ENCODE assay signal across 20 mouse cellular contexts in the genomic region with DNA sequence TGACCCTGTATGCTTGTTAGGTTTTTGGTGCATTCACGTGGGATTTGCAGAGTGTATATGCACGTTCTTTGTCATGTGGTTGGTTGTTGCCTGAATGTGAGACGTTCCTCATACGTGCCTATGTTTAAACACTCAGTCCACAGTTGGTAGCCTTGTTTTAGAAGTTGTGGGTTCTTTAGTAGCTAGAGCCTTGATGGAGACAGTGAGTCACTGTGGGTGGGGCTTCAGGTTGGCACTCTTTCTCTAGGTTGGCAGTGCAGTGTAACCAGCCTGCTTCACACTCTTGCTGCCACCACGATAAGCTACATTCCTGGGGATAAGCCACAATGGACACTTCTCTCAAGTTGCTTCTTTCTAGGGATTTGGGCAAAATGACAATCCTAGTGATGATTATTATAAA. TPM values are rescaled to one million over a fixed set of nuclear protein-coding genes. Genes with fewer than 3 reads are reported as not detected.
DNase-seq lines count a peak whose midpoint lies in the region; ATAC-seq and TF ChIP-seq lines count a peak whose summit lies in the region.
"Had no signal": no experiment of that assay in that cellular context is flagged by ENCODE, and none has a peak within 500 bp of the region (broad histone marks: within the 10 kb centered on the region; RNA-seq: fewer than 3 reads in every experiment).

No protein-coding gene starts in this region.

- DNase-seq in heart, postnatal 10 days = peak; percentile 10 to 15
- peak; percentile 67 for DNase-seq in CH12.LX (ENCODE audit: extremely low read depth)
- DNase-seq in c-Kit-positive CD71-negative TER-119-negative erythroid progenitor cells, embryonic 14.5 days (ENCODE audit: low read depth) = peak; percentile 5
- peak; percentile 21 for DNase-seq in splenic B cell, adult 2 months (ENCODE audit: low read depth, low spot score)
- no peak for DNase-seq in MN1 (ENCODE audit: low spot score)
- DNase-seq: cerebellum, adult 2 months; embryo, embryonic 11 days; heart, adult 18-20 months; kidney, adult 8-10 months; kidney, postnatal 36 days; lung, adult 18-20 months; right cerebral cortex, postnatal 4 days; thymus, adult 2 months had no signal

- no peaks in the 10 kb centered on the region for H3K4me1 ChIP-seq in heart, embryonic 12.5 days (replicated peaks)
- H3K4me1 ChIP-seq in CH12.LX (ENCODE audit: control insufficient read depth in 1 of 2, insufficient read depth in 2 of 2) = peaks cover 11 to 43% of the 10 kb centered on the region in 2 experiments; a peak in 3 of 4 replicates
- no peaks in the 10 kb centered on the region for H3K4me1 ChIP-seq in liver, embryonic 12.5 days
- H3K4me1 ChIP-seq: limb, embryonic 15.5 days; neural tube, embryonic 13.5 days had no signal

- no peaks in the 10 kb centered on the region for H3K79me2 ChIP-seq in CH12.LX (replicated peaks; ENCODE audit: control insufficient read depth, extremely low read depth, insufficient read depth, poor library complexity, severe bottlenecking)

- in situ Hi-C loops in CH12.LX (cut with MboI; ENCODE audit: low pct_ligation_motif_present, low pct_unique_long_range_greater_than_20kb, low sequenced_read_pairs) = no loop called here

- TF ChIP-seq EP300 in CH12.LX (IDR thresholded peaks at IDR 0.05; ENCODE audit: low read length) = no peak

- dilution Hi-C loops in CH12.LX (cut with MboI; ENCODE audit: extremely low pct_ligation_motif_present, extremely low pct_unique_long_range_greater_than_20kb, low sequenced_read_pairs) = no loop called here

- 83% methylated on average over 5 of the region's 5 CpGs for WGBS in heart, embryonic 12.5 days
- 75% methylated on average over 5 of the region's 5 CpGs for WGBS in liver, embryonic 12.5 days (ENCODE audit: insufficient replicate concordance)

- H3K4me3 ChIP-seq in heart, embryonic 12.5 days = no peak overlapping the region
- no peak overlapping the region for H3K4me3 ChIP-seq in CH12.LX (replicated peaks in 1 of 3; ENCODE audit: low read depth in 2 of 3, low read length in 2 of 3, poor library complexity in 1 of 3)
- H3K4me3 ChIP-seq in liver, embryonic 12.5 days = no peak overlapping the region
- H3K4me3 ChIP-seq: limb, embryonic 15.5 days; megakaryocyte, embryonic 14.5 days; neural tube, embryonic 13.5 days had no signal

- H3K4me2 ChIP-seq in heart, embryonic 12.5 days = no peak overlapping the region
- H3K4me2 ChIP-seq in CH12.LX (ENCODE audit: insufficient read depth, low read depth, poor library complexity, severe bottlenecking) = no peak overlapping the region
- no peak overlapping the region for H3K4me2 ChIP-seq in liver, embryonic 12.5 days
- H3K4me2 ChIP-seq: limb, embryonic 15.5 days; neural tube, embryonic 13.5 days had no signal

- no peak for TF ChIP-seq RAD21 in CH12.LX (IDR thresholded peaks at IDR 0.05; ENCODE audit: low read depth, low read length)

- no peak overlapping the region for H3K27ac ChIP-seq in heart, embryonic 12.5 days (ENCODE audit: poor library complexity, severe bottlenecking)
- no peak overlapping the region for H3K27ac ChIP-seq in CH12.LX (ENCODE audit: insufficient read depth, low read depth)
- no peak overlapping the region for H3K27ac ChIP-seq in liver, embryonic 12.5 days
- H3K27ac ChIP-seq: hindbrain, postnatal 0 days; limb, embryonic 15.5 days; neural tube, embryonic 13.5 days had no signal

- intact Hi-C loops in heart, postnatal 10 days (cut with DNase I) = no loop called here

- no peak overlapping the region for H3K9ac ChIP-seq in heart, embryonic 12.5 days
- H3K9ac ChIP-seq in CH12.LX (ENCODE audit: insufficient read depth, low read depth) = no peak overlapping the region
- no peak overlapping the region for H3K9ac ChIP-seq in liver, embryonic 12.5 days
- H3K9ac ChIP-seq: limb, embryonic 15.5 days; neural tube, embryonic 13.5 days had no signal

- no peak for TF ChIP-seq POLR2A in CH12.LX (IDR thresholded peaks at IDR 0.05; ENCODE audit: low read depth, low read length)

- H3K27me3 ChIP-seq in heart, embryonic 12.5 days (replicated peaks) = no peaks in the 10 kb centered on the region
- H3K27me3 ChIP-seq in CH12.LX (replicated peaks) = no peaks in the 10 kb centered on the region
- no peaks in the 10 kb centered on the region for H3K27me3 ChIP-seq in splenic B cell, adult 2 months (ENCODE audit: control insufficient read depth, insufficient read depth, low read length, poor library complexity, severe bottlenecking)
- no peaks in the 10 kb centered on the region for H3K27me3 ChIP-seq in liver, embryonic 12.5 days (replicated peaks)
- H3K27me3 ChIP-seq: limb, embryonic 15.5 days; megakaryocyte, embryonic 14.5 days; neural tube, embryonic 13.5 days had no signal

- H3K36me3 ChIP-seq in heart, embryonic 12.5 days = peaks cover 41% of the 10 kb centered on the region
- peaks cover 6 to 26% of the 10 kb centered on the region in 2 experiments for H3K36me3 ChIP-seq in CH12.LX (replicated peaks in 1 of 2; ENCODE audit: control insufficient read depth in 1 of 2, insufficient read depth in 1 of 2, low read length in 1 of 2)
- no peaks in the 10 kb centered on the region for H3K36me3 ChIP-seq in splenic B cell, adult 2 months (ENCODE audit: control insufficient read depth, insufficient read depth, low read length, poor library complexity, severe bottlenecking)
- peaks cover 21% of the 10 kb centered on the region; the same call in 1 of the 2 replicates for H3K36me3 ChIP-seq in liver, embryonic 12.5 days

- H3K9me3 ChIP-seq in heart, embryonic 12.5 days (replicated peaks) = 0 out of 2 replicates have a peak, but pooled peaks cover 3% of the 10 kb centered on the region
- peaks cover 2% of the 10 kb centered on the region for H3K9me3 ChIP-seq in CH12.LX (replicated peaks; ENCODE audit: low read length)
- no peaks in the 10 kb centered on the region for H3K9me3 ChIP-seq in liver, embryonic 12.5 days (replicated peaks)
- H3K9me3 ChIP-seq: limb, embryonic 15.5 days; megakaryocyte, embryonic 14.5 days; neural tube, embryonic 13.5 days had no signal

- TF ChIP-seq CTCF in CH12.LX (conservative IDR thresholded peaks at IDR 0.05 in 1 of 2, IDR thresholded peaks at IDR 0.05 in 1 of 2; ENCODE audit: low read depth in 2 of 2, low read length in 2 of 2) = no peak

- no peak for ATAC-seq in heart, embryonic 12.5 days (ENCODE audit: insufficient number of reproducible peaks, low FRiP score)
- ATAC-seq in liver, embryonic 12.5 days = no peak
- ATAC-seq: forebrain, embryonic 16.5 days; hindbrain, postnatal 0 days had no signal

TF ChIP-seq in CH12.LX, 34 proteins besides CTCF, POLR2A, EP300 and RAD21:
- TF ChIP-seq JUN (IDR thresholded peaks at IDR 0.05; ENCODE audit: insufficient read depth, low read depth, low read length) (peak; percentile 28; the same call in 1 of the 2 replicates), MYC (IDR thresholded peaks at IDR 0.05; ENCODE audit: low read depth, low read length) (no peak), RCOR1 (conservative IDR thresholded peaks at IDR 0.05; ENCODE audit: low read depth, low read length) (no peak), ETS1 (conservative IDR thresholded peaks at IDR 0.05; ENCODE audit: low read depth, low read length) (no peak), SIN3A (IDR thresholded peaks at IDR 0.05; ENCODE audit: low read length) (no peak), ZNF384 (IDR thresholded peaks at IDR 0.05; ENCODE audit: low read depth, low read length) (no peak), USF1 (IDR thresholded peaks at IDR 0.05; ENCODE audit: low read depth, low read length) (no peak), SMC3 (IDR thresholded peaks at IDR 0.05; ENCODE audit: low read depth, low read length) (no peak), TBP (conservative IDR thresholded peaks at IDR 0.05; ENCODE audit: low read depth, low read length) (no peak), BHLHE40 (IDR thresholded peaks at IDR 0.05; ENCODE audit: low read depth, low read length) (peak; percentile 35; the same call in 1 of the 2 replicates), USF2 (conservative IDR thresholded peaks at IDR 0.05; ENCODE audit: low read depth, low read length) (no peak), TCF12 (IDR thresholded peaks at IDR 0.05; ENCODE audit: low read depth, low read length) (no peak), MAFK (IDR thresholded peaks at IDR 0.05; ENCODE audit: insufficient replicate concordance, low read length) (no peak), JUND (conservative IDR thresholded peaks at IDR 0.05; ENCODE audit: low read depth, low read length) (peak; percentile 72), ZKSCAN1 (IDR thresholded peaks at IDR 0.05; ENCODE audit: borderline replicate concordance, low read depth, low read length) (no peak), GABPA (IDR thresholded peaks at IDR 0.05; ENCODE audit: insufficient replicate concordance, low read depth, low read length) (no peak), HCFC1 (IDR thresholded peaks at IDR 0.05; ENCODE audit: low read depth, low read length) (no peak)

RNA-seq across cellular contexts. Expression of gene Slc25a40, which starts 33.9 kb away (rescaled TPM):
- total RNA-seq in heart, postnatal 10 days (2021) = 10 to 100 TPM; 10.0 to 10.8 TPM
- polyA plus RNA-seq in heart, embryonic 12.5 days (2016; fragmentation: Nextera tagmentation; extraction: Ambion mirVana) = 16.0 and 19.1 TPM in 2 replicates
- 5.0 and 7.0 TPM in 2 replicates for total RNA-seq in CH12.LX (2012; rRNA removed)
- total RNA-seq in CH12.LX (2014; rRNA removed) = 11.1 and 14.6 TPM in 2 replicates
- 9.9 and 10.2 TPM in 2 replicates for polyA plus RNA-seq in CH12.LX (2012; ENCODE audit: insufficient read length, low read depth)
- polyA plus RNA-seq in liver, embryonic 12.5 days (2016; fragmentation: Nextera tagmentation; extraction: Ambion mirVana) = 5.3 TPM in 2 replicates

RNA-seq across cellular contexts. Expression of gene Dbf4, which starts 34.0 kb away (rescaled TPM):
- 1 to 10 TPM; 8.7 to 9.5 TPM for total RNA-seq in heart, postnatal 10 days (2021)
- polyA plus RNA-seq in heart, embryonic 12.5 days (2016; fragmentation: Nextera tagmentation; extraction: Ambion mirVana) = 36.7 and 39.2 TPM in 2 replicates
- total RNA-seq in CH12.LX (2012; rRNA removed) = 50.0 and 59.8 TPM in 2 replicates
- total RNA-seq in CH12.LX (2014; rRNA removed) = 119 and 143 TPM in 2 replicates
- 96.6 and 103 TPM in 2 replicates for polyA plus RNA-seq in CH12.LX (2012; ENCODE audit: insufficient read length, low read depth)
- polyA plus RNA-seq in liver, embryonic 12.5 days (2016; fragmentation: Nextera tagmentation; extraction: Ambion mirVana) = 41.9 and 46.2 TPM in 2 replicates
